Mouse (Mus musculus) kidney, embryonic 16.5 days (tissue): Measurements from ENCODE around the gene Tacstd2. TPM values are rescaled to one million over a fixed set of nuclear protein-coding genes. Genes with fewer than 3 reads are reported as not detected.

Experiments
- ATAC-seq: fragments of 200-750 bp; cut with Nextera tagmentation; 2 replicates; pipeline ENCODE4 v1.8.0; 2017; ENCODE audit warnings: moderate TSS enrichment; ENCODE audit not compliant: low FRiP score, low TSS enrichment
- H3K27ac ChIP-seq: fragments of 300-500 bp; sonication (generic); 2 replicates; pipeline ENCODE4 v1.5.1; 2014; ENCODE audit warnings: low read length
- H3K27me3 ChIP-seq: fragments of 300-500 bp; sonication (generic); 2 replicates; pipeline ENCODE4 v1.6.1; 2014; ENCODE audit warnings: low read length, control low read depth, mixed read lengths; ENCODE audit not compliant: insufficient read depth
- H3K36me3 ChIP-seq: fragments of 300-500 bp; sonication (generic); 2 replicates; pipeline ENCODE4 v1.6.1; 2014; ENCODE audit warnings: low read length, control low read depth, mixed read lengths; ENCODE audit not compliant: insufficient read depth
- H3K4me1 ChIP-seq: fragments of 300-500 bp; sonication (generic); 2 replicates; pipeline ENCODE4 v1.6.1; 2014; ENCODE audit warnings: low read length, control low read depth, mixed read lengths; ENCODE audit not compliant: insufficient read depth
- H3K4me2 ChIP-seq: fragments of 300-500 bp; sonication (generic); replicated peaks from 2 replicates; pipeline ENCODE4 v1.6.1; 2014; ENCODE audit warnings: low read depth, low read length
- H3K4me3 ChIP-seq: fragments of 300-500 bp; sonication (generic); 2 replicates; pipeline ENCODE4 v1.5.1; 2014; ENCODE audit warnings: mild to moderate bottlenecking, low read length
- H3K9ac ChIP-seq: fragments of 300-500 bp; sonication (generic); replicated peaks from 2 replicates; pipeline ENCODE4 v1.6.1; 2014; ENCODE audit warnings: low read length
- H3K9me3 ChIP-seq: fragments of 300-500 bp; sonication (generic); 2 replicates; pipeline ENCODE4 v1.6.1; 2016; ENCODE audit warnings: low read length, control low read depth
- WGBS: fragments of 180-500 bp; shearing (Covaris S2); extraction: QIAGEN DNeasy Blood & Tissue Kit; methylation state at CpG from one replicate; pipeline ENCODE4 v1.1.7; 2014; 5-methylcytosine and 5-hydroxymethylcytosine counted together
- polyA plus RNA-seq: library from polyadenylated mRNA; unstranded; fragments of >200 nt; fragmentation: Nextera tagmentation; extraction: Ambion mirVana; gene quantifications from 2 replicates; pipeline ENCODE4 v1.2.1, GENCODE M21; 2015

Gene Tacstd2
- 73.5 and 75.3 TPM in 2 replicates for polyA plus RNA-seq

GRCm38 (mm10) chr6:67535777-67536054 lies at the start of gene Tacstd2:
TSS of gene Tacstd2 (minus strand) at chr6:67535796.
- Histone ChIP-seq H3K27ac (peak within 1 kb of the TSS; percentile 62), H3K4me3 (peak within 1 kb of the TSS; percentile 49), H3K36me3 (no peaks in the 10 kb centered on the region), H3K9me3 (no peaks in the 10 kb centered on the region), H3K4me2 (peak within 1 kb of the TSS; percentile 63), H3K27me3 (peaks cover 39% of the 10 kb centered on the region), H3K9ac (peak within 1 kb of the TSS; percentile 54), H3K4me1 (0 out of 2 replicates have a peak, but pooled peaks cover 6% of the 10 kb centered on the region)
- 2% methylated on average over 8 of the region's 8 CpGs for WGBS
- ATAC-seq = peak; percentile 49

GRCm38 (mm10) chr6:67566270-67566669 lies 30.7 kb upstream of the Tacstd2 start:
- no peak for ATAC-seq

GRCm38 (mm10) chr6:67555376-67555775 lies 19.8 kb upstream of the Tacstd2 start:
- no peaks in the 10 kb centered on the region for H3K27me3 ChIP-seq
- H3K9me3 ChIP-seq = no peaks in the 10 kb centered on the region
- H3K4me1 ChIP-seq = no peaks in the 10 kb centered on the region
- no peak overlapping the region for H3K27ac ChIP-seq
- no peak overlapping the region for H3K4me2 ChIP-seq
- no peak overlapping the region for H3K4me3 ChIP-seq
- no peak overlapping the region for H3K9ac ChIP-seq
- no peak for ATAC-seq
- no peaks in the 10 kb centered on the region for H3K36me3 ChIP-seq

More at GRCm38 (mm10) chr6:67566270-67566669, 30.7 kb upstream of the Tacstd2 start:
- Histone ChIP-seq H3K9ac (no peak overlapping the region), H3K27me3 (no peaks in the 10 kb centered on the region), H3K4me1 (no peaks in the 10 kb centered on the region), H3K27ac (no peak overlapping the region), H3K4me2 (no peak overlapping the region), H3K4me3 (no peak overlapping the region), H3K9me3 (no peaks in the 10 kb centered on the region), H3K36me3 (no peaks in the 10 kb centered on the region)
- 93% methylated on average over 3 of the region's 3 CpGs for WGBS

- H3K4me2 ChIP-seq = no peak overlapping the region
- H3K9ac ChIP-seq = no peak overlapping the region
- WGBS = 14% methylated on average over 1 of the region's 1 CpGs
- no peak overlapping the region for H3K27ac ChIP-seq
- H3K4me1 ChIP-seq = no peaks in the 10 kb centered on the region
- ATAC-seq = no peak
- H3K27me3 ChIP-seq = no peaks in the 10 kb centered on the region
- no peaks in the 10 kb centered on the region for H3K9me3 ChIP-seq
- no peaks in the 10 kb centered on the region for H3K36me3 ChIP-seq
- no peak overlapping the region for H3K4me3 ChIP-seq
Measured at GRCm38 (mm10) chr6:67549550-67549949, 14.0 kb upstream of the Tacstd2 start.

- H3K9ac ChIP-seq = peak overlapping the region; percentile 54
- WGBS = under 1% methylated on average over 62 of the region's 62 CpGs
- peak overlapping the region; percentile 62 for H3K27ac ChIP-seq
Measured at GRCm38 (mm10) chr6:67535005-67535776, 405 bp downstream of the Tacstd2 start.

GRCm38 (mm10) chr6:67534191-67535004 lies 1.2 kb downstream of the Tacstd2 start:
- ATAC-seq = no peak
- H3K9me3 ChIP-seq = no peaks in the 10 kb centered on the region
- H3K27ac ChIP-seq = peak overlapping the region; percentile 62
- peak overlapping the region; percentile 63 for H3K4me2 ChIP-seq
- peak overlapping the region; percentile 54 for H3K9ac ChIP-seq
- H3K27me3 ChIP-seq = peaks cover 39% of the 10 kb centered on the region
- H3K4me3 ChIP-seq = peak overlapping the region; percentile 49
- H3K4me1 ChIP-seq = 0 out of 2 replicates have a peak, but pooled peaks cover 6% of the 10 kb centered on the region
- H3K36me3 ChIP-seq = no peaks in the 10 kb centered on the region
- 9% methylated on average over 31 of the region's 31 CpGs for WGBS

More at GRCm38 (mm10) chr6:67535005-67535776, 405 bp downstream of the Tacstd2 start:
- Histone ChIP-seq H3K4me3 (peak overlapping the region; percentile 49), H3K4me2 (peak overlapping the region; percentile 63), H3K36me3 (no peaks in the 10 kb centered on the region), H3K9me3 (no peaks in the 10 kb centered on the region), H3K27me3 (peaks cover 39% of the 10 kb centered on the region), H3K4me1 (0 out of 2 replicates have a peak, but pooled peaks cover 6% of the 10 kb centered on the region)
- peak; percentile 57 for ATAC-seq

GRCm38 (mm10) chr6:67532665-67533440 lies 2.7 kb downstream of the Tacstd2 start:
- peaks cover 39% of the 10 kb centered on the region for H3K27me3 ChIP-seq
- H3K9me3 ChIP-seq = no peaks in the 10 kb centered on the region
- H3K4me2 ChIP-seq = peak overlapping the region; percentile 63
- 0 out of 2 replicates have a peak, but pooled peaks cover 6% of the 10 kb centered on the region for H3K4me1 ChIP-seq
- WGBS = 7% methylated on average over 29 of the region's 29 CpGs
- H3K27ac ChIP-seq = peak overlapping the region; percentile 66
- ATAC-seq = peak; percentile 82
- H3K9ac ChIP-seq = no peak overlapping the region
- no peaks in the 10 kb centered on the region for H3K36me3 ChIP-seq
- peak overlapping the region; percentile 26 for H3K4me3 ChIP-seq

- H3K9me3 ChIP-seq = no peaks in the 10 kb centered on the region
- peak overlapping the region; percentile 79 for H3K27ac ChIP-seq
- H3K4me2 ChIP-seq = no peak overlapping the region
Measured at GRCm38 (mm10) chr6:67531822-67532162, 3.8 kb downstream of the Tacstd2 start.

GRCm38 (mm10) chr6:67530992-67531821 lies 4.4 kb downstream of the Tacstd2 start:
- 39% methylated on average over 9 of the region's 9 CpGs for WGBS
- ATAC-seq = 0 out of 2 replicates have a peak, but pooled peaks have one; percentile 23
- no peak overlapping the region for H3K4me3 ChIP-seq
- H3K4me1 ChIP-seq = 0 out of 2 replicates have a peak, but pooled peaks cover 6% of the 10 kb centered on the region
- no peaks in the 10 kb centered on the region for H3K9me3 ChIP-seq
- H3K36me3 ChIP-seq = no peaks in the 10 kb centered on the region
- H3K4me2 ChIP-seq = no peak overlapping the region
- H3K27ac ChIP-seq = peak overlapping the region; percentile 79
- no peak overlapping the region for H3K9ac ChIP-seq
- H3K27me3 ChIP-seq = peaks cover 34% of the 10 kb centered on the region

More at GRCm38 (mm10) chr6:67531822-67532162, 3.8 kb downstream of the Tacstd2 start:
- ATAC-seq = no peak
- Histone ChIP-seq H3K9ac (no peak overlapping the region), H3K27me3 (peaks cover 39% of the 10 kb centered on the region), H3K36me3 (no peaks in the 10 kb centered on the region), H3K4me3 (no peak overlapping the region), H3K4me1 (0 out of 2 replicates have a peak, but pooled peaks cover 6% of the 10 kb centered on the region)
- 62% methylated on average over 7 of the region's 7 CpGs for WGBS
